Mouse (Mus musculus) heart, postnatal 25 days (tissue): ENCODE results near the gene Slc9c1. TPM values are rescaled to one million over a fixed set of nuclear protein-coding genes. Genes with fewer than 3 reads are reported as not detected.
"Not testable (repeated sequence)": the region's sequence is repeated elsewhere in the genome, so short reads cannot be mapped to it uniquely, and the experiment has no call there.

Source experiments
- DNase-seq: peaks from one replicate; pipeline ENCODE4 v3.0.0; 2022; ENCODE audit warnings: low spot score
- intact Hi-C: fragments of 180-260 bp; cut with DNase I; formaldehyde crosslinking; loops from one replicate; pipeline ENCODE4 v1.15.1; 2025
- total RNA-seq, 2 experiments: library from RNA; stranded (reverse); gene quantifications; 2 replicates each; pipeline ENCODE4 v1.2.3; 2021

Slc9c1 gene
- total RNA-seq = not detected

DNA sequence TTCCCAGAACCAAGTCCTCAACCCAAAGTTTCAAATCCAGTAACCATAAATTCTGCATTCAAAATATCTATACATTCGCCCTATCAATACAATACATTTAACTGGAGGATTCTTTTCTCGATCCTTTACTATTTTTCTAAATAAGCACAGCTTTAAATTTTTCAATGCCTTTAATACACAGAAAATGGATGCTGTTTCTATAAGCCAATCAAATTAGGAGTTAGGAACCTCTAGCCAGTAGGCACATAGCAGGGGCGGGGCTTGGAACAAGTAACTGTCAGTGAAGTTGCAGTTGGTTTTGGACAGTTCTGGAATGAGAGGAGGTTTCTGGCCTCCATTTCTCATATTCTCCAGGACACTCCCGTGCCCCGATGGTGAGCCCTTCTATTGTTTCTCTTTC, at the start of gene Slc9c1:
Gene Slc9c1, plus strand, starts transcription at position 301 of the 400 bp plus-strand sequence.
- intact Hi-C loops = no loop called here
- no peak for DNase-seq

DNA sequence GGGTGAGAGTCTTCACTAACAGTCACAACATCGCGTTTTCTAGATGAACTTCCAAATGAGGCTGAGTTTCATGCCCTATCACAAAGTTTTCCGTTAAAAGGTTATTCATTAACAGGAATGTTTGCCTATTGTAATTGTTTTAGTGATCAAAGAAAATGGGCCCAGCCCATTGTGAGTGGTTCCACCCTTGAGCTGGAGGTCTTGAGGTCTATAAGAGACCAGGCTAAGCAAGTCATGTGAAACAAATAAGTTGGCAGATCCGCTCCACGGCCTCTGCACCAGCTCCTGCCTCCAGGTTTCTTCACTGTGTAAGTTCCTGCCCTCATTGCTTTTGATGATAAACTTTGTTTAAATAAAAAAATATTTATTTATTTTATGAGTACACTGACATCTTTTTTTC, 42.2 kb upstream of the Slc9c1 start, which contains the start of gene Gm609:
Gene Gm609, minus strand, starts transcription at position 43 of the 400 bp plus-strand sequence.
- no peak for DNase-seq
- intact Hi-C loops = no loop called here

GRCm38 (mm10) chr16:45495326-45495725, 39.8 kb upstream of the Slc9c1 start:
- intact Hi-C loops = no loop called here
- DNase-seq = no peak

DNA sequence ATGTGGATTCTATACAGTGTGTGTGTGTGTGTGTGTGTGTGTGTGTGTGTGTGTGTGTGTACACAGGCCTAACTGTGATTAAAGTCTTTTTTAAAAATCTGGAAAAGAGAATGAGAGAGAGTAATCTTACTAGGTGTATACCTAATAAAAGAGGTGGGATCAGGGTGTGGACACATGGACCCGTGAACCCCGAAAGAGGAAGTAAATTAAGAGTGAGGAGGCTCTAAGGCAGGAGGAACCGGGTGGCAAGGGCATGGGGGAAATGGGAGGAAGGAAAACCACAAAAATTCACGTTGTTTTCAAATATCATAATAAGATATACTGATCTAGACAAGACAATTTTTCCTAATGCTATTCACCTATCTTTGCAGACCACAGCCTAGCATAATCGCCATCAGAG, 9.6 kb upstream of the Slc9c1 start:
- intact Hi-C loops = no loop called here
- DNase-seq = no peak

DNA sequence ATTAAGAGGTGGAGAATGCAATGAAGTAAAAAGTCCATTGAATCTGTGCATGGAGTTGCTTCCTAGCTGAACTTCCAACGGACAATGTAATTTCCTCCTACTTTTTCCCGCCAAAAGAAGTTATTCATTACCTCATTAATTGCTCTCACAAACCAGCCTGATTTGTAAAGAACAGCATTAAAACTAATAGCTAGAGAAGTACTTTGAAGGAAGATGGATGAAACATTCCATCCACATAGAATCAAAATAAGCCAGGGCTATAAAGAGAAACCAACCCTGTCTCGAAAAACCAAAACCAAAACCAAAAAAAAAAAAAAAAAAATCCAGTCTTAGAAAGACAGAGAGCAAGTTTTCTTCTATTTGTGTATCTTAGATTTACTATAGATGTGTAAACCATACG, 3.2 kb upstream of the Slc9c1 start, which contains the start of gene Gm17783:
Gene Gm17783, minus strand, starts transcription at position 101 of the 400 bp plus-strand sequence.
- DNase-seq = no peak

DNA sequence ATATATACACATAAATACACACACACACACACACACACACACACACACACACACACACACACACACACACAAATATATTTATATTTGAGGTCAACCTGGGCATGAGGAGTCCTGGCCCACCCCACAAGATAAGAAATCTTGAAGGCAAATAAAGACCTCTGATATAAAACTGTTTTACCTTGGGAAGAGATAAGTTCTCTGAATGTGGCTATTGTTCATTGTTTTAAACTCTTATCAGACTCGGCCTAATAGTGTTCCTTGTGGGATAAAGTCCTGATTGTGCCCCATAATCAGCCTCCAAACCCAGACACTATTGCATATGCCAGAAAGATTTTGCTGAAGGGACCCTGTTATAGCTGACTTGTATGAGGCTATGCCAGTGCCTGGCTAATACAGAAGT, 3.2 kb downstream of the Slc9c1 start:
- DNase-seq, intact Hi-C loops: not testable (repeated sequence)

More for the DNA sequence above, 3.2 kb upstream of the Slc9c1 start, which contains the start of gene Gm17783:
- intact Hi-C loops = no loop called here

DNA sequence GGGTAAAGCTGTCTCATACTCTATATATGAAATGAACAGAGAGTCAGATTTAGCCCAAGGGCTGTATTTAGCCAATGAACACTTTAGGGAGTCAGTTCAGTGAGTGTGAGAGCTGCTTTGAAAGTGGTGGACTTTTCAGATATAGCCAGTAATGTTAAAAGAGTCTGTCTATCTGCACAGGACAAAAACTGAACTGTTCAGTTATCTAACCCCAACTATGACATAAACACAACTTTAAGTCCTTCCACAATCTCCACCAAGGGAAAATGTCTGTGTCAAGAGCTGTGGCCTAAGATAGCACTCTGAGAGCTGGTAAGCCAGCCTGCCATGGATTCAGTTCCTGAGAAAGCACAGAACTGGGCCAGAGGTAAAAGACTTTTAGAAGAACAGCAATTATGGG, 7.0 kb downstream of the Slc9c1 start:
- intact Hi-C loops = no loop called here
- no peak for DNase-seq

- DNase-seq = no peak
- intact Hi-C loops = no loop called here
Observed at GRCm38 (mm10) chr16:45544341-45544740, 9.2 kb downstream of the Slc9c1 start.

GRCm38 (mm10) chr16:45547982-45548381, 12.9 kb downstream of the Slc9c1 start:
- DNase-seq = no peak
- intact Hi-C loops = no loop called here

GRCm38 (mm10) chr16:45551579-45551978, 16.5 kb downstream of the Slc9c1 start:
- intact Hi-C loops = no loop called here
- no peak for DNase-seq

- no peak for DNase-seq
- intact Hi-C loops = no loop called here
Observed at GRCm38 (mm10) chr16:45561747-45562146, 26.6 kb downstream of the Slc9c1 start.

DNA sequence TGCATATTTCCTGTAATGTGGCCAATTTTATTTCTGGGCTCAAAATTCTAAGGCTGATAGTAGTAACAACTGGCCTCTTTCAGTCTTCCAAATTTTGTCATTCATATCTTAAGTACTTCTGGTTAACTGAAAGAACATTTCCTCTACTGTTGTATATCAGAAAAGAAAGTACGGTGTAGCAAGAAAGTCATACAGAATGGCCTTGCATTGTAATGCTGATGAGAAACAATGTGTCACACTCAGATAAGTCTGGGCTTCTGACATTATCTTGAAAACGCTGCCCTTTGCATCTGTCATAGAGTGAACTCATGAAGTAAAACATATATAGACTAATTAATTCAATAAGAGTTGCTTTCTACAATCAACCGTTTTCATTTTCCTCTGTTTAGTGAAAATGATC, 37.2 kb downstream of the Slc9c1 start:
- intact Hi-C loops = no loop called here
- no peak for DNase-seq

- intact Hi-C loops = no loop called here
- no peak for DNase-seq
Observed at GRCm38 (mm10) chr16:45579883-45580282, 44.8 kb downstream of the Slc9c1 start.

GRCm38 (mm10) chr16:45582512-45582911, 47.4 kb downstream of the Slc9c1 start:
- no peak for DNase-seq
- intact Hi-C loops = no loop called here

DNA sequence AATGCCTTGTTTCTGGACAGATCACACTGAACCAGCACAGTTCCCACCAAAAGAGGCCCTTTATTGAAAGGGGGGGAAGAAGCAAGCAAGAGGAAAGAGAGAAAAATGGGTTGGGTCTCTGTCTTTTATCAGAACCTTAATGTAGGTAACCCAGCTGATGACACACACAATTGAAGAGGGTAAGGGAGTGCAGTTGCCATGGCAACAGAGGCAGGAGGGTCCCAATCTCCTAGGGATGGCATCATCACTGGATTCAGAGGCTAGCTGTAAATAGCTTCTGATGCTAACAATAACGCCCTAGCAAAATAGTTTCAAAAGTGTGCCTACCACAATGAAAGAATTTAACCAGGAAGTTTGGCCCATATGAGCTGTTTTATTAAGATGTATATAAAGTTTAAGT, 58.5 kb downstream of the Slc9c1 start:
- intact Hi-C loops = loop anchor here (10.0 kb wide), 1 partner anchor 159 kb away; no protein-coding TSS in a partner anchor
- DNase-seq = no peak

- intact Hi-C loops = loop anchor here (10.0 kb wide), 1 partner anchor 161 kb away; no protein-coding TSS in a partner anchor
- DNase-seq = no peak
Observed at GRCm38 (mm10) chr16:45595494-45595893, 60.4 kb downstream of the Slc9c1 start.

- intact Hi-C loops = loop anchor here (5.0 kb wide), 2 partner anchors 326 to 416 kb away; no protein-coding TSS in a partner anchor
- DNase-seq = no peak
Observed at GRCm38 (mm10) chr16:45608481-45608954, 73.4 kb downstream of the Slc9c1 start.

DNA sequence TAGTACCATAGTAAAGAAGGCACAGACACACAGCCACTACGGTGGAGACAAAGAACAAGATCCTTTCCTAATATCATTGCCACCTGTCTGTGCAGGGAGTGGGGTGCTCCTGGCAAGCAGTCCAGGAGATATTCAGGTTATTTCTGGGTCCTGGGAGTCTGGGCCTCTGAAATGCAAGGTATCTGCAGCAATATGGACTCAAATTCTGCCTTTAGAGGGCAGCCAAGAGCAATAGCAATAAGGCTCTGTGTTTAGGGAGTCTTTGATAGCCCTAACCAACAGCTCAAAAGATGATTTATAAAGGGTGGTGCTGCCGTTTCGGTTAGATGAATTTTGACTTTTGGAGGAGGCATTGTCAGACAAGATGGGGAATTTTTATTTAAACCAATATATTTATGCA, 74.2 kb downstream of the Slc9c1 start:
- intact Hi-C loops = loop anchor here (5.0 kb wide), 2 partner anchors 327 to 417 kb away; no protein-coding TSS in a partner anchor
- DNase-seq = no peak

DNA sequence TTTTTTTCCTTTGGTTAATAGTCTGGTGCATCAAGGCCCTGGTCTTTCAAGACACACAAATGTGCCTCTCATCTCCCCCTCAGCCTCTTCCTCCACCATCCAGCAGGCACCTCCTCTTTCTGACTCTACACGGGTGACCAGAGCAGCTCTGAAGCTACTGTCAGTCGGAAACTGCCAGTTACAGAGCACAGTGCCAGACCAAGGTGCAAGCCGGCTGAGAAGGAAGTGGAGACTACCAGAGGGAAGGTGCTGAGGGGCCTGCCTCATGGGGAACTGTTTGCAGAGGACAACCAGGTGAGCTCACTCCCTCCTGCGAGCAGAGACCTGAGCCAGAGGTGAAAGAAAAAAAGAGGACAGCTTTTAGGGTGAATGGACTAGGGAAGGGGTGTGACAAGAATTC, 75.2 kb downstream of the Slc9c1 start, which contains the start of gene Gcsam:
Gene Gcsam, plus strand, starts transcription at position 114 of the 400 bp plus-strand sequence.
- intact Hi-C loops = no loop called here
- DNase-seq = no peak

- intact Hi-C loops = no loop called here
- no peak for DNase-seq
Observed at GRCm38 (mm10) chr16:45613247-45613646, 78.1 kb downstream of the Slc9c1 start.

- intact Hi-C loops = no loop called here
- no peak for DNase-seq
Observed at GRCm38 (mm10) chr16:45615944-45616343, 80.8 kb downstream of the Slc9c1 start.
